In the genomic region with DNA sequence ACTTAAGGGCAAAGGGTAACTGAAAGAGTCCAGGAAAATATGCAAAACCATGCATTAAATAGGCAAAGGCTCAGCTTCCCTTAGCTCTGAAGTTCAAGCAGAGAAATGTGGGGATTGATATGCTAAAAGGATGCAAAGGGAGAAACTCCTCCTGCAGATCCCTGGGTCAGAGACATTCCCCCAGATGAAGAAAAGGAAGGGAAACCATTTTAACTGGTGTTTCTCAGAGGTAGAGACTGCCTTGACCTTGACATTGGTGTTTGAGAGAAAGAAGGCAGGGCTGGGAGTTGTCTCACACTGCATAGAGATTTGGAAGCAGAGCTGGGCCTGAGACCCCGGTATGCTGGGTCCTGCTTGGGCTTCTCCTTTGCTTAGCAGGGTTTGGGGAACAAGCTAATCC, we compare ENCODE assay signal across 27 mouse cellular contexts.
"Had no signal": no experiment of that assay in that cellular context is flagged by ENCODE, and none has a peak within 500 bp of the region (broad histone marks: within the 10 kb centered on the region; RNA-seq: fewer than 3 reads in every experiment).

No protein-coding gene starts in this region.

- H3K4me1 ChIP-seq: limb, embryonic 10.5 days; limb, embryonic 12.5 days; limb, embryonic 13.5 days; limb, embryonic 15.5 days; liver, embryonic 12.5 days; liver, embryonic 13.5 days; liver, embryonic 15.5 days; lung, embryonic 15.5 days; megakaryocyte, embryonic 14.5 days; midbrain, embryonic 10.5 days; midbrain, embryonic 13.5 days; midbrain, embryonic 15.5 days had no signal

- DNase-seq: left cerebral cortex, postnatal 4 days; liver; liver, embryonic 13.5 days; liver, postnatal 0 days; lung, adult 18-20 months; lung, adult 2 months; lung, embryonic 14.5 days; lung, postnatal 10 days; lung, postnatal 14 days; lung, postnatal 36 days; lung, postnatal 4 days; midbrain, embryonic 14.5 days had no signal

- H3K4me3 ChIP-seq: limb, embryonic 10.5 days; limb, embryonic 12.5 days; limb, embryonic 13.5 days; limb, embryonic 15.5 days; liver, embryonic 12.5 days; liver, embryonic 13.5 days; liver, embryonic 15.5 days; lung, embryonic 15.5 days; megakaryocyte, embryonic 14.5 days; midbrain, embryonic 10.5 days; midbrain, embryonic 12.5 days; midbrain, embryonic 13.5 days; midbrain, embryonic 15.5 days; myocyte had no signal

- H3K9me3 ChIP-seq: limb, embryonic 10.5 days; limb, embryonic 12.5 days; limb, embryonic 13.5 days; limb, embryonic 15.5 days; liver, embryonic 12.5 days; liver, embryonic 13.5 days; liver, embryonic 15.5 days; lung, embryonic 15.5 days; midbrain, embryonic 10.5 days; midbrain, embryonic 12.5 days; midbrain, embryonic 13.5 days; midbrain, embryonic 15.5 days had no signal

- H3K27me3 ChIP-seq: limb, embryonic 15.5 days; liver, embryonic 12.5 days; liver, embryonic 13.5 days; liver, embryonic 15.5 days; lung, embryonic 15.5 days; megakaryocyte, embryonic 14.5 days; midbrain, embryonic 12.5 days; midbrain, embryonic 13.5 days; midbrain, embryonic 15.5 days had no signal

- ATAC-seq: liver, embryonic 12.5 days; liver, postnatal 0 days; lung, postnatal 0 days; midbrain, embryonic 13.5 days; midbrain, embryonic 15.5 days; midbrain, embryonic 16.5 days had no signal

- H3K36me3 ChIP-seq: limb, embryonic 10.5 days; limb, embryonic 12.5 days; limb, embryonic 13.5 days; limb, embryonic 15.5 days; liver, embryonic 12.5 days; liver, embryonic 13.5 days; liver, embryonic 15.5 days; lung, embryonic 15.5 days; midbrain, embryonic 10.5 days; midbrain, embryonic 12.5 days; midbrain, embryonic 13.5 days; midbrain, embryonic 15.5 days had no signal
